Mouse (Mus musculus): ENCODE results near the gene Tubgcp3.

Tubgcp3 gene

DNA sequence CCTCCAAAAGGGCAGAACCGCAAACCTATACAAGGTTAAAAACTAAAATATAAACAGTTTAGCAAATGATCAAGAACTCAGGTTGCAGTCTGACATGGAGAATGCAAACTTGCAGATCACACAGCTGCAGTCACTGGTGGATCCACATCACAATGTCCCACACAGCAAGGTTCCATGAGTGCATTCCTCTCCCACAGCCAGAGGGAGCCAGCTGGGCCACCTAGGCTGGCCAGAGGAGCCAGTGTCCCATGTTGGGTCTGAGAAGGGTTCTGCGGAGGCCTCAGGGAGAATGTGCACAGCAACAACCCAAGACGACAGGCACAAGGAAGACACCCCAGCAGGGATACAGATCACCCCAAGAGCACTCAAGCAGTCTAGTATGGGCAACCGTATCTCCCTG lies 20.8 kb downstream of the Tubgcp3 start:
- TF ChIP-seq GATA4 (IDR thresholded peaks at IDR 0.05; ENCODE audit: insufficient replicate concordance, low read length) = no peak

GRCm38 (mm10) chr8:12650495-12650894 lies 21.6 kb downstream of the Tubgcp3 start:
- no peak for TF ChIP-seq GATA4 (IDR thresholded peaks at IDR 0.05; ENCODE audit: insufficient replicate concordance, low read length)

DNA sequence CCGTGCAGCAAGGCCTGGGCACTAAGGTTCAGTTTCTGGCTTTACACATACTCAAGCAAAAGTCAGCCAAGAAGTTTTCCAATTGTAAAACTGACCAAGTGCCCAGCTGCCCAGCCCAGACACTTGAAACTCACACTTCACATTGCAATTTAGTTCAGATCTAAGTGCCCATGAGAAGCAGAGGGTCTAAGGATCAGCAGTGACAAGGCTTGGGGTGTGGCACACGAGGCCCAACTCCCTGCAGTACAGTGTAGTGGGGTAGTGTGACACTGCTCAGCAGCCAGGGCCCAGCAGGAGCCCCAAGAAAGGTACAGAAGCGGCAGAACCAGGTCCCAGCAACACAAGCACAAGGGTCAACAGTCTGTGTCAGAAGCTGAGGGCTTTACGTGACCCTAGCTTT lies 23.1 kb downstream of the Tubgcp3 start:
- TF ChIP-seq GATA4 (IDR thresholded peaks at IDR 0.05; ENCODE audit: insufficient replicate concordance, low read length) = no peak

DNA sequence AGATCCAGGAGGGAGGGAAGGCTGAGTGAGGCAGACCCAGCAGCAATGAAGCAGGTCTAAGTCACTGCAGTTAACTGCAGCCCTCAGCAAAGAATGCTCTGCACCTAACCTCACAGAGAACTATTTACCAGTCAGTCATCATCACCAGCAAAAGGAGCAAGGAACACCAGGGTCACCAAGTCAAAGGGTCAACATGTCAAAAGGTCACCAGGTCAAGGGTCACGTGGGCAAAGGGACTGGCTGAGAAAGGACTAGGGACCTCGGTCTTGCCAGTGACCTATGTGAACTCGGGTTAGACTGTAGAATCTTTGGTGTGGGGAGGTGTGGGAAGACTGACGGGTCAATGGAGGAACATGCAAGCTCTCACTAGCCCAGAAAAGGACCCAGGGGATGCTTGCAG lies 25.5 kb downstream of the Tubgcp3 start:
- TF ChIP-seq GATA4 (IDR thresholded peaks at IDR 0.05; ENCODE audit: insufficient replicate concordance, low read length) = no peak

GRCm38 (mm10) chr8:12644894-12645293 lies 27.2 kb downstream of the Tubgcp3 start:
- TF ChIP-seq GATA4 (IDR thresholded peaks at IDR 0.05; ENCODE audit: insufficient replicate concordance, low read length) = no peak

DNA sequence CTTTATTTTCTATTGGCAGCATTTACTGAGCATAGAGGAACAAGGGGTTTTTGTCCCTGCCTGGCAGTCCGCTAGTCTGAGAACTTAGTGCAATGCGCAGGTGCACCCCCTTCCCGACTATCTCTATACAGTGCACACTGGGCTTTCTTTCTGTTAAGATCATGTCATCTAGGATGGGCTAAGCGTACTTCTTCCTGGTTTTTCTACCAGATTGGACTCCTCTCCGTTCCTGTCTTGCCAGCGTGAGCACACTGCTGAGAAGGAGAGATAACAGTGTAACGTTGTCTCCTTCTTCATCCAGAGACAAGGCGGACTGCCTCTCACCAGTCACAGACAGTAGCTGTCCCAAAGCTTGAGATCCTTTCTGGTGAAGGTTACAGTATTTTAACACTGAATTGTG lies 27.7 kb downstream of the Tubgcp3 start:
- TF ChIP-seq GATA4 (IDR thresholded peaks at IDR 0.05; ENCODE audit: insufficient replicate concordance, low read length) = no peak

GRCm38 (mm10) chr8:12641527-12641926 lies 30.5 kb downstream of the Tubgcp3 start:
- no peak for TF ChIP-seq GATA4 (IDR thresholded peaks at IDR 0.05; ENCODE audit: insufficient replicate concordance, low read length)

GRCm38 (mm10) chr8:12638446-12638845 lies 33.6 kb downstream of the Tubgcp3 start:
- no peak for TF ChIP-seq GATA4 (IDR thresholded peaks at IDR 0.05; ENCODE audit: insufficient replicate concordance, low read length)

- no peak for TF ChIP-seq GATA4 (IDR thresholded peaks at IDR 0.05; ENCODE audit: insufficient replicate concordance, low read length)
These were observed 36.7 kb downstream of the Tubgcp3 start for GRCm38 (mm10) chr8:12635366-12635765.

- no peak for TF ChIP-seq GATA4 (IDR thresholded peaks at IDR 0.05; ENCODE audit: insufficient replicate concordance, low read length)
These were observed 43.0 kb downstream of the Tubgcp3 start for GRCm38 (mm10) chr8:12629079-12629478.

DNA sequence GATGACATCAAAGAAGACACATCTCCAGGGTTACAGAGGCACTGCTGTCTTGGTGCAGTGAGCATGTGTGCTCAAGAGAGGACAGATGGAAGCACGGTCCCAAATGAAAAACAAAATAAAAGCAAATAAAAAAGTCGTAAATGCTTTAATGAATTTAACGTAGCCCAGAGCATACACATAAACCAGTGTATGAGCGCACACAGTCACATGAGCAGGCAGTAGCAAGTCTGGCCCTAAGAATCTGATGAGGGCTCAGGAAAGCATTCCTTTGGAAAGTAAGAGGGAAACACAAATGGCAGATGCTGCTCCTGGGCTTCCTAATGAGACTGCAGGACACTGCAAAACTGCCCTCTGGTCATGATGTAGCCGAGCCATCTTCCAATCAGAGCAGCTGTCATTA lies 46.2 kb downstream of the Tubgcp3 start:
- no peak for TF ChIP-seq GATA4 (IDR thresholded peaks at IDR 0.05; ENCODE audit: insufficient replicate concordance, low read length)

DNA sequence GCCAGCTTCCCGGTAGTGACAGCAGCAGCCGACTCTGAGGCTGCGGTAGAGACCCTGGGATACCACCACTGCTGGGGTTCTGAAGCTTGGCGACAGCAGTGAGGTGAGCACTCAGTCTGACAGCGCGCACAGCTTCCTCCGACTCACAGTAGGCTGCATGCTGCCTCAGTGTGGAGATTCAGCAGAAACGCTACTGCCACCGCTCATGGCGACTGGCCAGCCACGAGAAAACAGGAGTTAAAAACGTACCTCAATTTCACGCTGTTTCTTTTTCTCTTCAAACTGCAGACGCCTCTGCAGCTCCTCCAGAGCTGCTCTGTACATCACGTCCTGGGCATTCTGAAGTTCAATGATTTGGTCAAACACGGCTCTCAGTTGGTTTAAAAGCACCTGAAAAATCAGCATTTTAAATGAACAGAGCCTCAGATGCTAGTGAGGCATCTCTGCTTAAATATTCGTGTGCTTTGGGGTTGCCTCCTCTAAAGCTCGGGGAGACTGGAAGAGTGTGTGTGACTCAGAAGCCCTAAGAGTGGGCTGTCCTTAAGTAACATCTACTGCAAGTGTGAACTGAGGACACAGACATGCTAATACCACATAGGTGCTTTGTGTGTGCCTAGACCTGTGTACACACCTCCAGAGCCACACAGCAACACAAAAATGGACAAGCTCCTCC lies 50.4 kb downstream of the Tubgcp3 start:
- no peak for TF ChIP-seq GATA4 (IDR thresholded peaks at IDR 0.05; ENCODE audit: insufficient replicate concordance, low read length)

DNA sequence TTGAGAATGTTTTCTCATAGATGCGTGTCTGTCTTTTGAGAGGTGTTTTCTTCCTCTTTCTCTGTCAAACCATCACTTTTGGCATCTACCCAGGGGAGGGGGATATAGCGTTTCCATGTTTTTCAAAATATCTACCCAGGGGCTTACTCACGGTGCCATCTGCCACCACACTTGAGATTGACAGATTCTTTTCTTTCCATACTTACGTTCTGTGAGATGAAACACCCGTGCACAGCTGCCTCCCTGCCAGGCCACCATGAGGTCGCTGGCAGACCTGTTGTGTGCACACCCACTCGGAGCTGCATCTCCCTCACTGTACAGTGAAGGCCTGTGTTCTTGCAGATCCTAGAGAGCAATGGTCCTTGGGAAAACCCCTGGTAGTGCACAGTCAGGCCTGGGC lies 58.8 kb downstream of the Tubgcp3 start:
- TF ChIP-seq GATA4 (IDR thresholded peaks at IDR 0.05; ENCODE audit: insufficient replicate concordance, low read length) = no peak

GRCm38 (mm10) chr8:12609752-12610449 lies 62.1 kb downstream of the Tubgcp3 start:
- no peak for TF ChIP-seq GATA4 (IDR thresholded peaks at IDR 0.05; ENCODE audit: insufficient replicate concordance, low read length)

DNA sequence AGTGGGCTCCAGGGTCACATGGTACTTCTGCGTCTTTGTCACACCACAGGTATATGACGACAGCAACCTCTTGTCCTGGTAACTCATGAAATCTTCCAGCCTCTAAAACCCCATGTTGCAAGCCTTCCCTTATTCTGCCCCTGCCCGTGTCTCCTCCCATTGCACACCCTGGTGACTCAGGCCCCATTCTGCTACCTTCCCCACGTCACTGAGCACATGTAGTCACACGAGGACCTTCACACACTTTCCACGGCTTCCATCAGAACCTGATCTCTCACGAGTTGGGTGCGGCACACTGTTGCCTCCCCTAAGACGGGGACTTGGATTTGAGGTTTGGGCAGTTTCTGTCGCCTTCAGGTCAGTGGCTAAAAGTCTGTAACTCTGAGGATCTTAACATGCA lies 63.2 kb downstream of the Tubgcp3 start:
- TF ChIP-seq GATA4 (IDR thresholded peaks at IDR 0.05; ENCODE audit: insufficient replicate concordance, low read length) = no peak

DNA sequence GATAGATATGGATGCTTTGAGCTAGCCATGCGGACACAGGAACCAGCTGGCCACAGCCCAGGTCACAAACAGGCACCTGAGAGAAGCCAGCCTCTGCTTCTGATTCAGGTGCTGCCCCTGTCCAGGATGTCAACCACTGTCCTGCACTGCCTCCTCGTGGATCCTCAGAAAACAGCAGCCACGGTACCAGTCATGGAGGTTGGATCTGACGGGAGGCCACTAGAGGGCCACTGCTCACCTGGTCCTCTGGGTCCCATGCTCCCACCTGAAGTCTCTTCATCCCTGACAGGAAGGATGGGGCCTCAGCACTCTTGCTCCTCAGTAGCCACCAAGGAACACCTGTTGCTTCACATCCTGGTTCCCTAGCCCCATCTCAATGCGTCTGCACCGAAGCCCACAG lies 64.8 kb downstream of the Tubgcp3 start:
- no peak for TF ChIP-seq GATA4 (IDR thresholded peaks at IDR 0.05; ENCODE audit: insufficient replicate concordance, low read length)

DNA sequence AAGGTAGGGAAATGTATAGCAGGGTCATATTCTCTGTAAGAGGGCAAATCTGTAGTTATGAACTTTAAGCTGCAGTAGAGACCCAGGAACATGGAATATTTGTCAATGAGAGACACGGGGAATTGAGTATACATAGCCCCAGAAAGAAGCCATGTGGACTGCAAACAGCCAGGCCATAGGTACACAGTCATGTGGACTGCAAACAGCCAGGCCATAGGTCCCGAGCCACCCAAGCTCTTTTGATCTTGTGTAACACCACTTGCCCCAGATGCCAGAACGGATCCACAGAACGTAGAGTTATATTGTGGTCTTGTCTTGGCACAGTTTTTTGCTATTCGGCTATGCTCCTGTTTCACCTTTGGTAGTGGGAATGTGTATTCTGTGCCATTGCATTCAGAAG lies 88.3 kb downstream of the Tubgcp3 start:
- TF ChIP-seq GATA4 (IDR thresholded peaks at IDR 0.05; ENCODE audit: insufficient replicate concordance, low read length) = no peak

All from liver, adult (tissue).